Mouse (Mus musculus) liver, embryonic 18 days (tissue): ENCODE data around the gene Speer2. TPM values are rescaled to one million over a fixed set of nuclear protein-coding genes. Genes with fewer than 3 reads are reported as not detected.

Source experiments
- polyA plus RNA-seq: library from polyadenylated mRNA; depleted of rRNA; stranded (reverse); fragments of >200 nt; gene quantifications from 2 replicates; pipeline ENCODE4 v1.2.3, GENCODE M21; 2012; rRNA removed

Speer2 gene
- polyA plus RNA-seq, result 0.13 and 0.26 TPM in 2 replicates

DNA sequence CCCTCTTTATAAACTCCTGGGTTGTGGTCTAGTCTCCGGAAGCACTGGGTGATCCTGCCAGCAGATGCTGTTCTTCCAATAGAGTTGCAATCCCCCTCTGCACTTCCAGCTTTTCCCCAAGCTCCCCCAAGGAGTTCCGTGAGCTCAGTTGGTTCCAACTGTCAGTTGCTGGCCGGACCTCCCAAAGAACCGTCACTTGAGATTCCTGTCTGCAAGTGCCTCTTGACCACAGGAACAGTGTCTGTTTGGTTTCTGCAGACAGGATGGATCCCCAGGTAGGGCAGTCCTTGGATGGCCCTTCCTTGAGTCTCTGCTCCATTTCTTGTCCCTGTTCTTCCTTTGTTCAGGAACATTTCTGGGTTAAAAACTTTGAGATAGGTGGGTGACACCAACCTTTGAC is at the start of gene Speer2:
Speer2 (minus strand) TSS at position 101 of the 400 bp plus-strand sequence.

